Mouse (Mus musculus) hindlimb bud, embryonic 11.5 days (tissue): ENCODE results near the gene Sox5.

ENCODE experiments used
- DNase-seq: peaks from one replicate; pipeline ENCODE4 v3.0.0-alpha.2; 2012; ENCODE audit warnings: low read depth, low spot score; ENCODE audit errors: extremely low spot score

Sox5 gene

DNA sequence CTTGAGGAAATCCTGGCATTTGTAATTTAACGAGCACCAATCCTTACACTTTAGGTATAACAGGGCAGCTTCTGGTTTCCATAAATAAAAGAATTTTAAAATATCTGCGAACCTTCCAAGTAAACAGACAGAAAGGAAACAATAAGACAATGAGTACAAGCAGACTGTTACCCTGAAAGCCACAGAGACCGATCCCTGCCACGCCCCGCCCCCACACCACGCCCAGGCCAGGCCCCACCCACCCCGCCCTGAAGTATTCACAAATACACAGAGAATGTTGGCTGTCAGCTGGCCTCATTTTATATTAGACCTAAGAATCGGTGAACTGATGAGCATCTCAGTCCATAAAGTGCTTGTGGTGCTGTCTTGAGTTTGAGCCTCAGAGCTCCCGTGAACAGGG lies 117.0 kb downstream of the Sox5 start:
- DNase-seq, result no peak

DNA sequence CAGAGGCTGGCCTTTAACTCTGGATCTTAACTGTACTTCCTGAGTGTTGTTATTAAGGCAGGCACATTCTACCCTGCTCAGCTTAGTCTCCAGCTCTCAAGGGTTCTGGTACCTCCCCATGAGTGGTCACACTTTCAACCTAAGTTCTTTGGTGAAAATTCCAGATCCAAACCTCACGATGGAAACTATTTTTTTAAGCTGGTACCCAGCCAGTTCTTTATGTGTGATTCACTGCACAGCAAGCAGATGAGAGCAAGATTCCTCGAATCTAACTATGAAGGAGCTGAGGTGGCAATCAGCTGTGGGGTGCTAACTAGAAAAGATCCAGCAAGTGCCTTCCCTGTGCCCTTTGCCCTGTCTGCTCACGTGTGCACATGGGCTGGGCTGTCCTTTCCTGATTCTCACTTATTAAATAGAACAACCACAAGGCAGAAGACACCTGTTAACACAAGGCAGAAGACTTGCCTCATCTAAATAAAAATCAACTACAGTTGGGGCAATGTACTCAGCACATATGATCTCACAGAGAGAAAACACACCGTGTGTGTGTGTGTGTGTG lies 118.2 kb downstream of the Sox5 start:
- DNase-seq, result no peak

DNA sequence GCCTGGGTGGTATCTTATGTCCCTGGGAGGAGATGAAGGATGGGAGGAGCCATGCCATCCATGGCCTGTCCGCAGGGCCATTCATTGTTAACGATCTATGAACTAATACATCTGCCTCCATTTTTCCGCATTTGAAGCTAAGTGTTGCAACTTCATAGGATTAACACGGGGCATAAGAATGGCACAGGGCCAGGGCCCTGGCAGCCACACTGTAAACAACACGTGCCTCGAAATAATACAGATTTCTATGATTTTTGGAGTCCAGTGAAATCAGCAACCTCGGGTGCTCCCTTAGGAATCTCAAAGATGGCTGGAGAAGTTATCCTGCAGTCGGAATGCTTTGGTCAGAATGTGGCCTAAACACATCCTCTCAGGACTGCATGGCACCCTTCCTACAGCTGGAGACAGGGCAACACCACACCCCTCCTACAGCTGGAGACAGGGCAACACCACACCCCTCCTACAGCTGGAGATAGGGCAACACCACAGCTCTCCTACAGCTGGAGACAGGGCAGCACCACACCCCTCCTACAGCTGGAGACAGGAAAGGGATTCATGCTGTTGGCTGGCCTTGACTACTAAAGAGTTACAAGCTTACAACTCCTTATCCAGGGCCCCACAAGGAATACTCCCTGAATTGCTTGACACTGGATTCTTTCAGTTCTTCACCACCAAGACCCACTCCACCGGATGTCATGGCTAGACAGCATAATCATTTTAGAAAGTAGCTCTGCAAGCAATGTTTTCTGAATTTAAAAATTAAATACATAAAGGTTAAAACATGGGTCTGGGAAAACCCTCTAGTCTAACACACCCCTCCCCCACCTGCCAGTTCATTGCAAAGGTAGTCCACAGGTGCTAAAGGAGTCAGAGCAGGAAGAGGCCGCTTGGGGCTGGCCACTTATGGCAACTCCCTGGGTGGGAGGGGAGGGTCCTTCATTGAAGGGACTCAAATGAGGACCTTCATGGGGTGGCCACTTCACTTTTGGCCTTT lies 122.4 kb downstream of the Sox5 start:
- DNase-seq, result no peak

DNA sequence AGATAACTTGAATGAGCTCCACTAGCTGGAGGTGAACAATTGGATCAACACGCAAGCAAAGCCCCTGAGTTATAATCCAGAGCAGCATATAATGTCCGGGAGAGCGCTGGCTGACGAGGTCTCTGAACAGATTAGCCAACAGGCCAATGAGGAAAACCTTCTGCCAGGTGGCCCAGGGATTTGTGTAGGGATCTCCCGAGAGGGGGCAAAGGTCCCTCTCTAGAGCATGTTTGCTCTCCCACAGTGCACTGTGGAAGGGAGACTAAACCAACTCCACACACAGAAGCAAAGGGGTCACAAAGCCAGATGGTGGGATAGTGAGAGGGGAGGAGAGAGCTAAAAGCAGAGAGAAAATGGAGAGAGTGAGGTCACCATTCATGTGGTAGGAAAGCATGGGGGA lies 128.9 kb downstream of the Sox5 start:
- DNase-seq, result no peak

DNA sequence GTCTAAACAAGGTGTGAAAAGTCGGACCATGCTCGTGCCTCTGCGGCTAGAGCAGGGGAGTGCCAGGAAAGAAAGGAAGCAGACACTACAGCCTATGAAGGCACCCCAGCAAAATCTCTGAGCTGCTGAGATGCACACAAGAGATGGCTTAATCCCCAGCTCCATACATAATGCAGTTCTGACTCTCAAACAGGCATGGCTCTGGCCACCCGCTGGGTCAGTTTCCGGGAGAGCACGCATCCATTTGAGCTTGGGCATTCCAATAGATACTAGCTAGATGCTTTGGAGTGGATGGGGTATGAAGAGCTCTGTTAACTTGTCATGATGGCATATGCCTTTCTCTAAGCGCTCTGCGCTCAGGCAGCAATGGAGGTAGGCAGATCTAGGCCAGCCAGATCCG lies 132.9 kb downstream of the Sox5 start:
- no peak for DNase-seq

DNA sequence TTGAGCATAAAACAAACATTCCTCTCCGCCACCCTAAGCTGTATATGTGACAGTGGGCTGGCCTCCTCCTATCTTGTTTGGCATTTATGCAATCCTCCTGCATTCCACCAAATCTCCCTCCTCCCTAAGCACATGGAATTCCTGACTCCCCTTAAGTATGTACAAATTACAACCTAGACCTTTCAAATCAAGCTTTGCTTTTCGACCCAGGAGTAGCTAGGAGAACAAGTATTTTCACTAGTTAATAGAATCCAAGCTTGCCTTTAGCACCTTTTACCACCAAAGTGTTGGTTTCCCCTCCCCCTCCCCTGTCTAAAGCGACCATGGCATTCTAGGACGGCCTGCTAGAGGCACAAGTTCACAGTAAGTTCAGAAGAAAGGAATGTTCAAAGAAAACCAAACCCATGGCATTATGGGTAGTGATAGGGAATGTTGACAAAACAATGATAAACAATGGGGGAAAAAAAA lies 133.6 kb downstream of the Sox5 start:
- DNase-seq, result peak; percentile 14

DNA sequence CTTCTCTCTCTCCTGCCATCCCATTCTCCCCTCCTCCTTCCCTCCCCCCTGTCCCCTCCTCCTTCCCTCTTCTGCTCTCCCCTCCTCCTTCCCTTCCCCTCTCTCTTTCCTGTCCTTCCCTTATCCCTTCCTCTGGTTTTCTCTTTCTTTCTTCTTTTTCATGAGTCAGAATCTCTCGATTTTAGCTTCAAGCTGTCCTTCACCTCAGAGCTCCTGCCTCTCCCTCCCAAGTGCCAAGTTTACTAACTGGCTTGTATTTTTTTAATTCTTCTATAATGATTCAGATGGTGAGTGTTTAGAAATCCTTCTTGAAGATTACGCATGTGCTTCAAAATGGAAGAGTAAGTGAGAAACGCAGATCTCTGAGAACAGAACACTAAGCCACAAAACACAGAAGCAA lies 135.4 kb downstream of the Sox5 start:
- no peak for DNase-seq

DNA sequence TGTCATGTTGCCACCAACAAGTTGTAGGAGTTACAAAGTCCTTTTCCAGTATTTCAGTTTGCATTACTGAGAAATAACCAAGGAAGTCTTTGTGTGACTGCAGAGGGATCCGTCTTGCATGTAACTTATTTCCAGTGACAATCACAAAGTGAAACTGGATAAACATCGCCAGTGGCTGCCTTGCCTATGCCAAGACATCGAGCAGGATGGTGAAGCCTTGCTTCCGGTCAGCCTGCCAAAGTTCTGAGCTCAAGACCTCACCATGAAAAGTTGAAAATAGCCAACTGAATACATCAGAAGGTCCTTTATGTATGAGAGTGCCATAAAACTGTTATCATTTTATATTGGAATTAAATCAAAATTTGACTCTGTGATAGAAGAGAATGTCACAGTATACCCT lies 136.0 kb downstream of the Sox5 start:
- no peak for DNase-seq

DNA sequence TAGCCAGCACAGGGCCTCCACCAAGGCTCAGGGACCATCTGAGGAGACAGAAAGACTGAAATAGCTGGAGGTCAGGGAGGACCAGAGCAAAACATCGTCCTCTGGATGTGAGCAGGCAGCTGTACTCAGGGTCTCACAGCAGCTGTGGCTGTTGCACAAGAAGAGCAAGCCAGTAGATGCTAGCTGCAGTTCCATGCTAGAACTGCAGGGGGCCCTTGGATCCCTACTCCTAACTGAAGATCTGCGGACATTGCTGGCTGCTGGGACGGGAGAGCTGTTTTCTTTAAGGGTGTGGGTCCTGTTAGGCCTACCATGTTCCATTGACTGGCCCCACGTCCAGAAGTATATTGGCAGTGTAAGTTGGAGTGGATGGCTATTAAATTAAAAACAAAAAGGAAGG lies 137.1 kb downstream of the Sox5 start:
- no peak for DNase-seq

DNA sequence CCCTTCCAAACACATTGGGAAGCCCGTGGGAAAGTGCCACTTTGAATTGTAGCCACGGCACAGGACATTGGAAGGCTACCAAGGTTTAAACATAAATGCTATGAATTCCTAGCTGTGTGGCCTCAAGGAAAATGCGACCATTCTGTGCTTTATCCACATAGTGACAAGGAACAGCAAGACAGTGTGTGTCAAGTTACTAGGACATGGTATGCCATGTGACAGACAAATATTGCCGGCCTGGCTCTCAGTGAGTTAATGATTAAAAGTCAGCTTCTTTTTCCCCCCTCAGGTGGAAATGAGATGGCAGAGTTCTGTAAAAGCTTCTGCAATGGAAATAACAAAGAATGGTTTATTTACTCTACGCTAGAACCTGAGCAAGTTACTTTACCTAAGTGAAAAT lies 138.2 kb downstream of the Sox5 start:
- no peak for DNase-seq

DNA sequence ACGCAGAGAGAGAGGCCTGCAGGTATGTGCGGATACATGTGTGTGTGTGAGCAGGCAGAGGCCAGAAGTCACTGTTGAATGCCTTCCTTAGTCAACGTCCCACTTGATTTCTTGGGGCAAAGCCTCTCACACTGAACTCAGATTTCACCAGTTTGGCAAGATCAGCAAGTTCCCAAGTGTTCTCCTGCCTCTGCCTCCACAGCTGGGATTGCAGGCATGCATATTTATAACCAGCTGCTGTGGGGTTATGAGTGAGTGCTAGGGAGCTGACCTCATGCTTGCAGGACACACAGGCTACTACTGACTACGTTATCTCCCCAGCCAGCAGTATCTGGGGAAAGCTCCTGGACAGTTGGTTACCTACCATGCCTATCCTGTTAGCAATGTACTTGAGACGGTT lies 139.9 kb downstream of the Sox5 start:
- DNase-seq, result no peak

DNA sequence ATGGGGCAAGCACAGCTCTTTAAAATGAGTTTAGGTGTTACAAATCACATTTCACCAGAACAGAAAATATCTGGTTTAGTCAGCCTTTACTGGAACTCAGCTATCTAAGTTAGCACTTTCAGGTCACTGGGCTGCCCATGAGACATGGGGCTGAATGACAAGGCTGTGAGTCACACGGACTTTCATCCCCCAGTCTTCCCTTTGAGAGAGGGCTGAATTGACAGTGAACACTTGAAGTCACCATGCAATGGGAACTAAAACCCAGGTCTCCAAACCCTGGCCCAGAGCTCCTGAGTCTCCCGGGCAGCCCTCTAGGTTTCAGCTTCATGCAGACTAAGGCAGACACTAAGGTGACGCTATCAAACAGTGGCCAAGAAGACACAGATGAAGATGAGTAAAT lies 141.2 kb downstream of the Sox5 start:
- DNase-seq, result no peak

DNA sequence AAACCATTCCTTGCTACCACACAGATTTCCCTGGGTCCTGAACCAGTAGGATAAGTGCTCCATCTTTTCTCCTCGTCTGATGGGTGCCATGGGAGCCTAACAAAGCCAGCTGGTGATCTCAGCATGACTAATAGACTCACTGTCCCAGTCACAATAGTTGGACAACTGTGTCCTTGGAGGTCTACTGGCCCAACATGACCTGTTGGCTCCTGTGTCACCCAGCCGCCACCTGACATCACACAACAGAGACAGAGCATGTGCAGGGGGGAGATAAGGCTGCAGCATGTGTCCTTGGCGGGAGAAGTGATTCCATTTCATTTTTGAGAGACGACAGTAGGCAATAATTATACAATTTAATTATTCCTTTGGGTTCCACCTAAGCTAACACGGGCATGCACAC lies 143.2 kb downstream of the Sox5 start:
- no peak for DNase-seq

DNA sequence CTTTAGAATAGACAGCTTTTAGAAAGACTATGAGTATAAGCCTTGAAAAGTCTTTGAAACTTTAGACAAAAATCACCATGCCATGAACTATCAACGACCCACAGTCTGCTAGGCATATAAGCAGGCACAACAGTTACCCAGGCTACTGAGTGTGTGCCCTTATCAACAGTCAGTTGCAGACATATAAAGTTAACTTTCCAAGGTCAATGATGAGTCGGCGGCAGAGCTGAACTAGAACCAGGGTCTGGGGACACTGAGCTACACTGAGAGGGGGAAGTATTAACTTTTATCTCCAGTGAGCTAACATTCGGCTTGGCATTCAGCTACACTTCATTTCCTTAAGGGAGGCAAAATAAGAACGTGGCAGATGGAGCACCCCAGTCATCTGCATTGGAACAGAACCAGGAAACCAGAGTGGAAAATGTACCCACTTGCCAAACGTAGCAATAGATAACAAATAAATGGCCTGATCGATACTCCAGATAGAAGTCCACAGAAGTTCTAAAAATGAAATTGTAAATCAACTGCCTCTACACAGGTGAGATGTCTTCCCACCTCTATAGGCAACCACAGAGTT lies 154.2 kb downstream of the Sox5 start:
- DNase-seq, result no peak

DNA sequence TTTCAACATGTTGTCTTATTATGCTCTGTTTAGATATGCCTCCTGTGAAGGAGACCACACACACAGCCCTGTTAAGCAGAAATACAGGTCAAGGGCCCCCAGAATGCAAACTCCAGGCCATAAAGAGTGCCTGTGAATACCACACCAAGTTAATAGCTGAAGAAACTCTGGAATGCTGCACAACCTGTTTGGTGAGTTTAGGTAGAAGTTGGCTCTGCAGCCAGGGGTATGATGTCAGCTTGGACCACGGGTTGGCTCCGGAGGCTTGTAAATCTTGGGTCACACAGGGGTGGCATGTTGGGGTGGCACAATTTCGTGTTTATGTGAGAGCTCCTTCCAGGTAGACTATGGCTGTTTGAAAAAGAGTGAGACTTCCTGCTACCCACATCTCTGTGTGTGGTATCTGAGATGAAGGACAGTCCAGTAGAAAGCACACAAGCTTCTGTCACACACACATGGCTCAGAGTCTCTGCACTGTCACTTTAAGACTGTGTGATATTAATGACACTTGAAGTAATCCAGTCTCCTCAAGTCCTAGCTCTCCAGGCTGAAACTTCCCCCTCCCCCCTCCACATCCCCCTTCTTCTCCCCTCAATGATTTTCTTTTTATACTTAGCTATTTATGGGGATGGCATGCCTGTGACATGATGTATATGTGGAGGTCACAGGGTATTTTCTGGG lies 160.5 kb downstream of the Sox5 start:
- DNase-seq, result peak; percentile 30

DNA sequence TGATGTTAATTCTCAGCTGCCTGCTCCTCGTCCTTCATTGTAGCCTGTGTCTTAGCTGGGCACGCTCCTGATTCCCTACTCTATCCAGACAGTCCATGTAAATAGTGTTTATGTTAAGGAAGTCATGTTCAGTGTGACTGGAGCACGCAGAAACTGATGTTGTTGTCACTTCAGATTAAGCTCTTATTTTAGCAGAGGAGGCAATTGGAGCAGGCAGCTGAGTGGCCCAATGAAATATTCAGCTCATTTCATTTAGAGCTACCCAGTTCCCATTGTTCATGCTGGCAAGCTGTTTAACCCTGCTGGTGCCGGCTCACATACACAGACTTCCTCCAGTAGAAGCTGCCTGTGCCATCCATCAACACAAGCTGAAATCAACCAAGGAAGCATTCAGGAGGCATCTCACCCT lies 170.4 kb downstream of the Sox5 start:
- no peak for DNase-seq

DNA sequence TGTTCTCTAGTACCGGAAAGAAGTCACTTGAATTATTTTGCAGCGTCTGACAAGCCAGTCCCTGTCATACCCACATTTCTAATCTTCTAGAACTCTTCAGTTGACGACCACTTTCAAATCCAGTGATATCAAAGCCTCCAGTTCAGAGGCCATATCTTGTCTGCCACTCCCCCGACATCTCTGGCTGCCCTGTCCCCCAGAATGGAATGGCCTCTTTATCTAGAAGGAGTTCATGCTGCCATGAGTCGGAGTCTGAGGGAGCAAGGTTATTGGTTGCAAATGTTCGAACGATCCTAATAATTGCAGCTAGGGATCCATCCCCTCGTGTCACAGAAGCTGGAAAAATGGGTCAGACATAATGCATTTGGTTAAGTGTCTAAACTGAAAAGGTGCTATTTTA lies 170.9 kb downstream of the Sox5 start:
- no peak for DNase-seq

DNA sequence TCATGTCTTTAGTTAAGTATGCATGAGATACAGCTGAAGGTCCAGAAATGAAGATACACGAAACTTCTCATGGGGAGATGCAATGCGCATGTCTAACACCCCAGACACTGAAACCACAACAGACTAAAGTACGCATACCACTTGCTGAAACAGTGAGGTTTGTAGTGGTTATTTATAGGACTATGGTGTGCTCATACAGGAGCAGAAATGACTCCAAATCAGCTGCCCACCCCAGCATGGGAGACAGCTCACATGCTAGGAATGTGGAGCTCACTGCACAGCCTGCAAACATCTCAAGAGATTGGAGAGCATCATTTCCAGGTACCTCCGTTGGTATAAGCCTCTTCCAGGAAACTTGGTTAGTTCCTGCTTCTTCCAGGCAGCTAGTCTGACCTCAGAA lies 178.9 kb downstream of the Sox5 start:
- no peak for DNase-seq

DNA sequence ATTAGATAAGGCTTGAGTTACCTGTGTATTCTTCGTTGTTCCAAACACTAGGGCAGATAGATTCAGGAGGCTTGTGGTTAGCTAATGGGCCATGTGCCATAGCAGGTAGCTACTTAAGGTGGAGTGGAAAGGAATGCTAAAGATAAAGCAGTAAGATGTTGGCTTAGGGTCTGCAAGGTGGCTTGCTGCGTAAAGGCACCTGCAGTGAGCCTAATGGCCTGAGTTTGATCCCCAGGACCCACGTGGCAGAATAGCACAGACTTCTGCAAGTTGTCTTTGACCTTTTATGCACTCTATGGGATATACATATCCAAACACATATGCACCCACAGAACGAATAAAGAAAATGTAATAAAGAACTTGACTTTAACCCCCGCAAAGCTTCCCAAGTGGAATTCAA lies 181.4 kb downstream of the Sox5 start:
- DNase-seq, result no peak

DNA sequence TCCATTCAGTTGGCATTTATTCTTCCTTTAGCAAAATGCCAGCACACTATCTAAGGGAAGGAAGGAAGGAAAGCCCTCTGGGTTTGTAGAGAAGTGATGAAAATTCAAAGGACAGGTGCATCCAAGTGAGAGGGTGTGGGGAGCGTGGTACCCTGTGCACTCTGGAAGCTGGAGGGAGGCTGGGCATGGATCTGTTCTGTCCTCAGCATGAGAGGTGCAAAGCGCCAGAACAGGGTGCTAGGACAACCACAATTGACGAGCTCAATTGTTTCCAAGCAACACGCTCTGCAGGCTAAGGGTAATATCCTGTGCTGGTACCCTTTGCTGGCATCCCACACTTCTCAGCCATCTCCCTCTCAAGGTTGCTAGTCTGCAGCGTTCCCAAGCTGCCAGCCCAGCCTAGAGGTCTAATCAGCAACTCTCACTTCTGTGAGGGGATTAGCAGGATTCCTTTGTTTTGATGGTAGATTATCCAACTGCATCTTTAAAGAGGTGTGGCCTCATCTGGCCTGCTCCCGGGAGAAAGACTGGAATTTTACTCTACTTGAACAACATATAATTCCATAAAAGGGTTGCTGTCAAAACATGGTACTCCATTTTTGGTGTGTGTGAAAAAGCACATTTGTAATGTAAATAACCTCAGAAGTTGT lies 183.3 kb downstream of the Sox5 start:
- DNase-seq, result no peak
